Mouse (Mus musculus) cortical plate, adult 2 months (tissue): ENCODE data around the gene Map3k14. TPM values are rescaled to one million over a fixed set of nuclear protein-coding genes. Genes with fewer than 3 reads are reported as not detected.

Source experiments
- H3K27ac ChIP-seq: fragments of 200-500 bp; 2 replicates; pipeline ENCODE4 v1.5.1; 2012; ENCODE audit warnings: low read length, control low read depth, inconsistent platforms; ENCODE audit not compliant: insufficient read depth
- H3K4me1 ChIP-seq: fragments of 200-500 bp; 2 replicates; pipeline ENCODE4 v1.6.1; 2011; ENCODE audit warnings: low read length; ENCODE audit not compliant: control insufficient read depth, insufficient read depth
- H3K4me3 ChIP-seq: fragments of 200-500 bp; 2 replicates; pipeline ENCODE4 v1.5.1; 2011; ENCODE audit warnings: mild to moderate bottlenecking, low read length, control low read depth; ENCODE audit not compliant: insufficient read depth
- CTCF ChIP-seq: fragments of 200-500 bp; IDR thresholded peaks from 2 replicates; pipeline ENCODE4 v1.5.1; 2011; ENCODE audit warnings: mild to moderate bottlenecking, control low read depth, low read length; ENCODE audit not compliant: insufficient read depth; ENCODE audit errors: extremely low read depth
- POLR2A ChIP-seq: fragments of 200-500 bp; IDR thresholded peaks from 2 replicates; pipeline ENCODE4 v1.6.1; 2011; ENCODE audit warnings: mild to moderate bottlenecking, low read length, control low read depth; ENCODE audit not compliant: insufficient read depth; ENCODE audit errors: extremely low read depth
- polyA plus RNA-seq: library from polyadenylated mRNA; depleted of rRNA; stranded (reverse); fragments of >200 nt; gene quantifications from 2 replicates; pipeline ENCODE4 v1.2.3, GENCODE M21; 2012

Map3k14 gene
- polyA plus RNA-seq, 1 experiment, result 3.4 TPM

DNA sequence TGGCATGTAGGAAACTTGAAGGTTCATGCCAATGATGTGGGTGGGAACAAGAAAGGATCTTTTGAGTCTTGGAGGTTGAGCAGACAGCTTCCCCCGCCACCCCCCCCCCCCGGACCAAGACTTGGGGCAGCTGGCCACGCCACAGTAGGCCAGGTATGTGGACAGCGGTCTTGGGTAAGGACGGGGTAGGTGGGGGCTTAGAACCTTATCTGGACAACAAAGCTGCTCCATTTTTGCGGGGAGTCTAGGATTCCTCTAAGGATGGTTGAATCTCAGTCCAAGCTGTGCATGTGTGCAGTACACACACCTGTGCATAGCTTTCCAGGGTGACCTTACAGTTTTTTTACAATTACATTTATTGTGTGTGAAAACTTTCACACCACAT lies 48.8 kb downstream of the Map3k14 start:
- TF ChIP-seq POLR2A (no peak), CTCF (no peak)
- Histone ChIP-seq H3K4me3 (peak overlapping the region; percentile 57), H3K4me1 (peaks cover 1% of the 10 kb centered on the region), H3K27ac (peak overlapping the region; percentile 24)

DNA sequence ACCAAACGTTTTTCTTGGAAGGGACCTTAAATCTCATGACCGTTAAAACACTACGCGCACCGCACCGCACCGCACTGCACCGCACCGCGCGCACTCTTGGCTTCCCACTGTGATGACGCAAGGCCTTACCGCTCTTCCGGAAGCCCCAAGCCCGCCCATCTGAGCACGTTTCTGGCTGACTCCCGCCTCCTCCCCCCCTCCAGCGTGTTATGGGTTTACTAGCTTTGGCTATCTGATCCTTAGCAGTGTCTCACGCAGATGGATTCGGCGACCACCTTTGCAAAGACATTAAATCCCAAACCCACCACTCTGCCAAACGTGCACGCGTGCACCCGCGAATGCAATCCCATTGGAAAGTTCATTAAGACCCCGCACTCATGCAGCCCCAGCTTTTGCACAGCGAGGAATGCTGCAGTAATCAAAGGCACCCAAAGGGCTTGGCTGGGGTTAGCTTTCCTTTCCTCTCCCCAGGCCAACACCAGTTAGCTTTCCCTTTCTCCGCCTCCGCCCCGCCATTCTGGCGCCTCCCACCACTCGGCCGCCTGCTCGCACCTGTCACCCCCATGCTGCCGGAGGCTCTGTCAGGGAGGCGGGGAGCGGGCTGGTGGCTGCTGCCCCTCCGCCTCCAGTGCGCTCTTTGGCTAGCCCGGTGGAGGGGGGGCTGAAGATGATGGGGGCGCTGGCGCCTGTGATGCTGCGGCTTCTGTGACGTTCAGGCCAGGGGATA lies 49.3 kb downstream of the Map3k14 start, which contains the start of gene Spata32:
TSS of gene Spata32 (minus strand) at position 643 of the 727 bp plus-strand sequence.
- H3K4me3 ChIP-seq, result peak within 1 kb of the TSS; percentile 57

GRCm38 (mm10) chr11:103215355-103215754 lies 51.9 kb downstream of the Map3k14 start:
- Histone ChIP-seq H3K4me1 (no peaks in the 10 kb centered on the region; the same call in 1 of the 2 replicates), H3K27ac (no peak overlapping the region), H3K4me3 (no peak overlapping the region)
- TF ChIP-seq CTCF, result no peak
- TF ChIP-seq POLR2A, result no peak

More for the DNA sequence above, 49.3 kb downstream of the Map3k14 start, which contains the start of gene Spata32:
- H3K27ac ChIP-seq, result peak within 1 kb of the TSS; percentile 24
- TF ChIP-seq CTCF (no peak), POLR2A (no peak)
- no peaks in the 10 kb centered on the region; the same call in 1 of the 2 replicates for H3K4me1 ChIP-seq

- H3K4me3 ChIP-seq, result no peak overlapping the region
- H3K27ac ChIP-seq, result no peak overlapping the region
- TF ChIP-seq CTCF (no peak), POLR2A (no peak)
- no peaks in the 10 kb centered on the region for H3K4me1 ChIP-seq
Observed at GRCm38 (mm10) chr11:103213712-103214111, 53.6 kb downstream of the Map3k14 start.

- Histone ChIP-seq H3K27ac (no peak overlapping the region), H3K4me1 (no peaks in the 10 kb centered on the region), H3K4me3 (no peak overlapping the region)
- no peak for TF ChIP-seq CTCF
- TF ChIP-seq POLR2A, result no peak
Observed at GRCm38 (mm10) chr11:103210291-103210690, 57.0 kb downstream of the Map3k14 start.

DNA sequence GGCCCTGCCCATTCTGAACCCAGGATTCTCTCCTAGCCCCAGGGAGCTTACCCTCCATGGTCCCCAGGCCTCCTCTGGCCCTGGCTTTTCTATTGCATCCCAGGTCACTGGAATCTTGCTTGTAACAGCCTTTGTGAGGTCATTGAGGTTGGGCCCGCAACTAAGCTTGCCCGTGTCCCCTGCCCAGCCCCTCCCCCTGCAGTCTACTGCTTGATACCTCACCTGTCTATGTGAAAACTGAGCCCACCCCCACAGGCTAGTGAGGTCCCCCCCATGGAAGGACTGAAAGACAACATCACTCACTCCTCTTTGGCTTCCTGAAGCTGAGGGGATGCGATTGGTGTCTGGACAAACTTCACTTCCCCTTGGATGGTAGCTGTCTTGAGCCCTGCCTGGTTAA lies 58.8 kb downstream of the Map3k14 start, which contains the start of gene 1700023F06Rik:
TSS of gene 1700023F06Rik (minus strand) at position 101 of the 400 bp plus-strand sequence.
- Histone ChIP-seq H3K27ac (no peak within 1 kb of the TSS), H3K4me1 (no peaks in the 10 kb centered on the region)
- no peak for TF ChIP-seq POLR2A
- no peak for TF ChIP-seq CTCF

DNA sequence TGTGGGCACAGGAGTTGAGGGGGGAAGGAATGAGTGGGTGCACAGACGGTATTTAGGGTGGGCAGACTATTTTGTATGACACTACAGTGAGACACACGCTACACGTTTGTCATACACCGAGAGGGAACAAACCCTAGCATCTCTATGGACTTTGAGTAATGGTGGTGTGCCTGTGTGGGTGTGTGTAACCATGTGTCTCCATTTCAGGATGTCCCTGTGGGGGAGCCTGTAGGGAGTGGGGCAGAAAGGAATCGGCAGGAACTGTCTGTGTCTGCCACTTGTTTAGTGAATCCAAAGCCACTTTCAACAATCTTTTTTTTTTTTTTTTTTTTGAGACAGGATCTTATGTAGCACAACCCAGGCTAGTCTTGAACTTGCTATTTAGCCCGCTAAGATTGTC lies 61.1 kb downstream of the Map3k14 start:
- no peak overlapping the region for H3K4me3 ChIP-seq
- TF ChIP-seq POLR2A (no peak), CTCF (no peak)
- H3K27ac ChIP-seq, result no peak overlapping the region
- no peaks in the 10 kb centered on the region for H3K4me1 ChIP-seq

More for the DNA sequence above, 58.8 kb downstream of the Map3k14 start, which contains the start of gene 1700023F06Rik:
- no peak within 1 kb of the TSS for H3K4me3 ChIP-seq

- H3K4me3 ChIP-seq, result no peak overlapping the region
- H3K4me1 ChIP-seq, result peaks cover 5% of the 10 kb centered on the region
- no peak overlapping the region for H3K27ac ChIP-seq
- TF ChIP-seq CTCF (no peak), POLR2A (no peak)
Observed at GRCm38 (mm10) chr11:103202376-103202775, 64.9 kb downstream of the Map3k14 start.

DNA sequence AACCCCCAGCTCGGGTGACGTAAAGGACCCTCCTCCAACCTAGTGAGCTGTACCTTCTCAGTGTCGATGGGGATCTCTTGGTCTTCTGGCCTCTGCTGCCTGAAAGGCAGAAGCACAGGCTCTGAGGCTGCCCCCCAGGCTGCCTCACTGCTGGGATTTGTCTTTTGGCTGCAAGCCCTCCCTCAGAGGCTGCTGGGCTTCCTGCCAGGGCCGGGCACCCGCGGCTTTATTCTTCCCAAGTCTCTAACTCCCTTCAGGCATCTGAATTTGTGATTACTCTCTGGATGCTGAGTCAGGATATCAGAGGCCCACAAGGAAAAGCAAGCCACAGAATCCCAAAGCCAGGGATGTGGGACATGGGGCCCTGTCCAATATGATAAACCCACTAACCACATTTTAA lies 65.6 kb downstream of the Map3k14 start:
- TF ChIP-seq CTCF (no peak), POLR2A (no peak)
- Histone ChIP-seq H3K4me1 (peaks cover 5% of the 10 kb centered on the region), H3K27ac (peak overlapping the region; percentile 48), H3K4me3 (no peak overlapping the region)

GRCm38 (mm10) chr11:103198911-103199803 lies 68.1 kb downstream of the Map3k14 start:
- peak overlapping the region; percentile 89 for H3K27ac ChIP-seq
- peak overlapping the region; percentile 31 for H3K4me3 ChIP-seq
- peaks cover 5% of the 10 kb centered on the region for H3K4me1 ChIP-seq
- TF ChIP-seq CTCF (no peak), POLR2A (peak; percentile 32; the same call in 1 of the 2 replicates)
